Mouse (Mus musculus) ovary, postnatal 36 days (tissue): ENCODE measurements around the gene Zfp626.
"Not testable (repeated sequence)": the region's sequence is repeated elsewhere in the genome, so short reads cannot be mapped to it uniquely, and the experiment has no call there.

Source experiments
- DNase-seq: peaks from one replicate; pipeline ENCODE4 v3.0.0; 2022; ENCODE audit warnings: low spot score, mixed read lengths

Gene Zfp626

DNA sequence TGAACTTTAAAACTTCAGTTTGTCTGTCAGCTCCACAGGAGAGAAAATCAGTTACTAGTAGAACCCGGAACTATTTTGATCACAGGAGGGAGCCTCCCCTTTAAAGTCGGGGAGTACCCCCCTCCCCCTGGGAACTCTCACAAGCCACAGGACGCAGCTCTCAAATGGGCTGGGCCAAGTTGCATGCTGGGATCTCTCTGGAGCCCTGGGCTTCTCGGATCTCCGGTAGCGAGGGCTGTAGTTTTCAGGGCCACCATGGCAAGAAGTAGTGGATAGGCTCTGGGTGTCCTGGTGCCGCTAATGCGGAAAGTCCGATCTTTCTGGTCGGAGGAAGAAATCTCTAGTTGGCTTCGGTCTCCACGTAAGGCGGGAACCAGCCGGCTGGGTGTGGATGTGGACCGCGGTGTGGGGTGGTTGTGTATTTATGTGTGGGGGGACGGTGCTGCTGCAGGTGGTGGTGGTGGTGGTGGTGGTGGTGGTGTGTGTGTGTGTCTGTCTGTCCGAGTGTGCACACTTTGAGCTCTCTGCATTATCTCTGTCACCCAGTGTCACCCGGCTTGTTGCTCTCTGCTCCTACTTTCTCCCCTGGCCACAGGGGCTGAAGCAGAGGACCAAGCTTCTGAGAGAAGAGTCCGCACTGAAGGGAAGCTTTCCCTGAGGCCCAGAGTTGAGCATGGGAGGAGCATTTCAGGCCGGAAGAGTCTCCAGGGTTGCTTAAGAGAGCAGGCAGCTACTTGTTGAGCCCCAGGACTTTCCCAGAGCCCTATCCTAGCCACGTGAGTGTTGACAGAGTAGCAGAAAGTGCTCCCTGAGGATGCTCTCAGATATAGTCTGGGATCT lies 53.6 kb downstream of the Zfp626 start:
- peak; percentile 73 for DNase-seq

- not testable (repeated sequence) for DNase-seq
These were observed 55.6 kb downstream of the Zfp626 start for GRCm38 (mm10) chr7:27862578-27862977.
